Mouse (Mus musculus) heart, adult 2 months (tissue): ENCODE results near the gene 1700001L19Rik.

Source experiments
- CTCF ChIP-seq: fragments of 200-600 bp; IDR thresholded peaks from 2 replicates; pipeline ENCODE4 v1.8.1; 2022; ENCODE audit warnings: antibody characterized with exemption, mild to moderate bottlenecking, moderate library complexity
- POLR2A ChIP-seq: fragments of 200-500 bp; IDR thresholded peaks from 2 replicates; pipeline ENCODE4 v1.6.1; 2011; ENCODE audit warnings: mild to moderate bottlenecking, low read depth, low read length, control low read depth; ENCODE audit not compliant: insufficient read depth

DNA sequence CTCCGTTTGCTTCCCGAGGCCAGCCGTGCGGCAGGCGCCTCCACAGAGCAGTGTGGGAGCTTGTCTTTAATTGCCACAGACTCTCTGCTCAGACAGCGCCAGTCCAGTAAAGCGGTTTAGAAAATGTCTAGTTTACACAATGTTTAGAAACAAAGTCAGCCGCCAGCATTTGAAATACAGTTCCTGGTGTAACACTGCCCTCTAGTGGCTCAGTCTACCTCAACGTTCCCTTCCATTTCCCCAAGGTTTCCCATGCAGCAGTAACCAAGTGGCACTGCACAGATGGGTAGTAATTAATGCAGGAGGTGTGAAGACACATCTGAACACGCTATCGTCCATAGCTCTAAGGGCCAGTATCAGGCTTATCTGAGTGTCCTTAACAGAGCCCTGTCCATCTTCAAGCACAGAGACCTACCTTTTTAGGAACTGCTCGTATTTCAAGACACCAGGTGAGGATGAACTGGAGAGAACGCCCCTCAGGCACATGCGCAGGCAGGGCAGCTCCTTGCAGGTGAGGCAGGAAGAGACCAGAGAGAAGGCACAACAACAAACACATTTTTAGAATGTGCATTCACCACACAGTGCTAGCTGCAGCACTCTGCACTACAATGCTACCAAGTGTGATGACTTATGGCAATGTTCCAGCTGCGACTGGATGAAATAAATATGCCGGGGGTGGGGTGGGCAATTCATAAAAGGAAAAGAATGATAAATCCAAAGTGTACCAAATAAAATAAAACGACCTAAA is 27.5 kb upstream of the 1700001L19Rik start:
- TF ChIP-seq CTCF (peak; percentile 89), POLR2A (no peak)
